Mouse (Mus musculus) kidney, postnatal 0 days (tissue): Measurements from ENCODE around the gene Hmgb1. TPM values are rescaled to one million over a fixed set of nuclear protein-coding genes. Genes with fewer than 3 reads are reported as not detected.
A peak's percentile ranks its signal among the peaks of the same experiment; 100 is the strongest.

ENCODE experiments used
- ATAC-seq: fragments of 200-750 bp; cut with Nextera tagmentation; replicated peaks from 2 replicates; pipeline ENCODE4 v1.8.0; 2017; ENCODE audit warnings: low read depth, moderate number of reproducible peaks, moderate TSS enrichment, moderate library complexity; ENCODE audit not compliant: low FRiP score
- DNase-seq: peaks from one replicate; pipeline ENCODE4 v3.0.0-alpha.2; 2016; ENCODE audit warnings: low spot score
- H3K27ac ChIP-seq: fragments of 300-500 bp; sonication (generic); 2 replicates; pipeline ENCODE4 v1.5.1; 2014; ENCODE audit warnings: mild to moderate bottlenecking
- H3K27me3 ChIP-seq: fragments of 300-500 bp; sonication (generic); 2 replicates; pipeline ENCODE4 v1.6.1; 2014; ENCODE audit warnings: low read length, mixed read lengths; ENCODE audit not compliant: insufficient read depth
- H3K36me3 ChIP-seq: fragments of 300-500 bp; sonication (generic); 2 replicates; pipeline ENCODE4 v1.6.1; 2014; ENCODE audit warnings: low read length, mixed read lengths; ENCODE audit not compliant: insufficient read depth
- H3K4me1 ChIP-seq: fragments of 300-500 bp; sonication (generic); replicated peaks from 2 replicates; pipeline ENCODE4 v1.6.1; 2014; ENCODE audit warnings: antibody characterized with exemption, low read length, mixed read lengths; ENCODE audit not compliant: insufficient read depth
- H3K4me2 ChIP-seq: fragments of 300-500 bp; sonication (generic); 2 replicates; pipeline ENCODE4 v1.6.1; 2014; ENCODE audit warnings: mild to moderate bottlenecking, low read length, moderate library complexity, mixed read lengths
- H3K4me3 ChIP-seq: fragments of 300-500 bp; sonication (generic); replicated peaks from 2 replicates; pipeline ENCODE4 v1.5.1; 2014; ENCODE audit warnings: low read depth, low read length
- H3K9ac ChIP-seq: fragments of 300-500 bp; sonication (generic); 2 replicates; pipeline ENCODE4 v1.6.1; 2014; ENCODE audit warnings: low read depth, low read length
- H3K9me3 ChIP-seq: fragments of 300-500 bp; sonication (generic); replicated peaks from 2 replicates; pipeline ENCODE4 v1.6.1; 2016; ENCODE audit warnings: low read length, inconsistent platforms, mixed read lengths
- CTCF ChIP-seq: IDR thresholded peaks from 2 replicates; pipeline ENCODE4 v1.5.1; 2016; ENCODE audit warnings: antibody characterized with exemption, low read depth, mild to moderate bottlenecking, moderate library complexity
- WGBS: fragments of 180-500 bp; shearing (Covaris S2); extraction: QIAGEN DNeasy Blood & Tissue Kit; methylation state at CpG from one replicate; pipeline ENCODE4 v1.1.7; 2014; 5-methylcytosine and 5-hydroxymethylcytosine counted together
- polyA plus RNA-seq: library from polyadenylated mRNA; unstranded; fragments of >200 nt; fragmentation: Nextera tagmentation; extraction: Ambion mirVana; gene quantifications from 2 replicates; pipeline ENCODE4 v1.2.1, GENCODE M21; 2015

The Hmgb1 gene
- polyA plus RNA-seq, 1 experiment from 2014 or later = 1,196 TPM

DNA sequence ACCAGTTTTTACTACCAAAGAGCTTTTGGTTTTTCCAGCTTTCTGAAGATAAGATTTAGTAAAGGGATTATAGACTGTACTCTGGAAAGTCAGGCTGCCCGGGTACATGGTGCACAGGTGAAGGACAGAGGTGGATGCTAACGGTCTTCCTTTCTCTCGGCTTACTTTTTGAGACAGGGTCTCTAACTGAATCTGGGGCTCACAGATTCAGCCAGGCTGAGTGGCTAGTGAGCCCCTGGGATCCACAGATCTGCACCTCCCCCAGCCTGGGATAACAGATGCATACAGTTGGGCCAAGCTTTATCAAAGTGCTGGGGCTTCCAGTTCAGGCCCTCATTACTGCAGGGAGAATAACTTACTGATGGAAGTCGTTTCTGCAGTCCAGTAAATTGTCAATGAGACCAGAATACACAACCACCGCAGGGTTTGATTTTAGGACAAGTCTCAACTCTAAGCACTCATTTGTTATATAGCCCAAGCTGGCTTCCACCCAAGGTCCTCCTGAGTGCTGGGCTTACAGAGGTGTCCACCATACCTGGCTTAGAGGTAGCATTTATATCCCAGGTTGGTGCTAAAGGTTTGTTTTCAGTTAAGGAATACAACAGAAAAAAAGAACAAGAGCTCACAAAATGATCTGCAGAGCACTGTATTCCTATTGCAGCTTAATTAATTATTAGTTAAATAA, 2.0 kb downstream of the Hmgb1 start:
- no peak overlapping the region for H3K9ac ChIP-seq
- ATAC-seq (no peak), DNase-seq (no peak)
- H3K4me1 ChIP-seq = peaks cover 12% of the 10 kb centered on the region
- no peak for TF ChIP-seq CTCF
- H3K27me3 ChIP-seq = no peaks in the 10 kb centered on the region
- 79% methylated on average over 5 of the region's 5 CpGs for WGBS
- H3K36me3 ChIP-seq = no peaks in the 10 kb centered on the region
- no peaks in the 10 kb centered on the region for H3K9me3 ChIP-seq
- no peak overlapping the region for H3K27ac ChIP-seq
- no peak overlapping the region for H3K4me2 ChIP-seq
- H3K4me3 ChIP-seq = no peak overlapping the region

DNA sequence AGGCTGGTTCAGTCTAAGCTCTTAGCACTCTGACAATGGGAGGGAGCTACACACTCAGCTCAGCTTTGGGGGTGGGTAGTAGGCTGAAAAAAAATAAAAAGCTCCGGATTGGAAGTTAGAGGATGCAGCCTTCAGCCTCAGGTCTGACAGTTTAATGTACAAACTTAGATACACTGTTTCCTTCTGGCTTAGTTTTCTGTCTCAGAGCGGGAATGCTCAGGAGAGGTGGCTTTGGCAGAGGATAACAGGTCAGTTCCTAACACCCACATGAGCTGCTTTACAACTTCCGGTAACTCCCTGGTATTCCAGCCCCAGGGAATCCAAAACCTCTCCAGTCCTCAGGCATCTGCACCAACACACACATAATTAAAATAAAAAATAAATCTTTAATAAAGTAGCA, 4.5 kb downstream of the Hmgb1 start:
- Histone ChIP-seq H3K9me3 (no peaks in the 10 kb centered on the region), H3K27ac (peak overlapping the region; percentile 6; the same call in 1 of the 2 replicates), H3K4me3 (no peak overlapping the region), H3K27me3 (no peaks in the 10 kb centered on the region), H3K36me3 (no peaks in the 10 kb centered on the region), H3K4me2 (no peak overlapping the region), H3K4me1 (no peaks in the 10 kb centered on the region), H3K9ac (no peak overlapping the region)
- no peak for TF ChIP-seq CTCF
- ATAC-seq = no peak
- WGBS = 35% methylated on average over 3 of the region's 3 CpGs
- DNase-seq = peak; percentile 73

DNA sequence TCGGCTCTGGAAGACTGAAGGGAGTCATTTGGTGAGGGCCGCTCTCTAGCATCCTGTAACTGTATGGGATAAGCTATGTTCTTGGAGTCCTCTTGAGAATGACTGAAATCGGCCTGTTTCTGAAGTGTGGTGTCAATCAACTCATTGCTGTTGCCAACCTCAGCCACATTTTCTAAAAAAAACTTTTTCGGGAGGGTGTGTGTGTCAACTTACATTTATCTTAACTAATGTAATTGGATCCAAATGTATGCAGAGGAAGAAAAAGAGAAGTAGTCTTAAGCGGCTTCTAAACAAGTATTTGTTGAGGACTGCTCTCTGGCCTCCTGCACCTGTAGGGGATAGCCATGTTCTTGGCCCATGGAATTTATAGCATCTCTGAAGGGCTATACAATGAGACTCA, 6.2 kb downstream of the Hmgb1 start:
- H3K27ac ChIP-seq = no peak overlapping the region
- H3K9me3 ChIP-seq = no peaks in the 10 kb centered on the region
- no peak overlapping the region for H3K9ac ChIP-seq
- no peak overlapping the region for H3K4me2 ChIP-seq
- no peak for ATAC-seq
- H3K4me1 ChIP-seq = no peaks in the 10 kb centered on the region
- DNase-seq = no peak
- H3K4me3 ChIP-seq = no peak overlapping the region
- TF ChIP-seq CTCF = no peak
- H3K27me3 ChIP-seq = no peaks in the 10 kb centered on the region
- H3K36me3 ChIP-seq = no peaks in the 10 kb centered on the region
- 77% methylated on average over 5 of the region's 5 CpGs for WGBS

DNA sequence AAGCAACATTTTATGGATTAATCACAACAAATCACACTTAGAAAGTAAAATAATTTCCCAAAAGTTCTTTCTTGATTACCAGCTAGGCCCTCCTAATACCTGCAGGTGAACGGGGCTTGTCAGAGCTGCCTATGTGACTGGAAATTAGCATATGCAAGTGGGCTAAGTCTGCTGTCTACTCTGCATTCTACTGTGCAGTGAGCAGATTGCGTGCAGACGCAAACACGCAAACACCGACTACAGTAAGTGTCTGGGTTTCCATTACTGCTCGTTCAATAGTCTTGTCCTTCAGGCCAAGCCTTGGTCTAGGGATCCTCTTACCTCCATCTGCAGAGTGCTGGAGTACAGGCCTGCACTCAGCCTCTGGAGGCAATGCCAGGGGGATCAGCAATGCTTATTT, 8.6 kb downstream of the Hmgb1 start:
- no peak for ATAC-seq

DNA sequence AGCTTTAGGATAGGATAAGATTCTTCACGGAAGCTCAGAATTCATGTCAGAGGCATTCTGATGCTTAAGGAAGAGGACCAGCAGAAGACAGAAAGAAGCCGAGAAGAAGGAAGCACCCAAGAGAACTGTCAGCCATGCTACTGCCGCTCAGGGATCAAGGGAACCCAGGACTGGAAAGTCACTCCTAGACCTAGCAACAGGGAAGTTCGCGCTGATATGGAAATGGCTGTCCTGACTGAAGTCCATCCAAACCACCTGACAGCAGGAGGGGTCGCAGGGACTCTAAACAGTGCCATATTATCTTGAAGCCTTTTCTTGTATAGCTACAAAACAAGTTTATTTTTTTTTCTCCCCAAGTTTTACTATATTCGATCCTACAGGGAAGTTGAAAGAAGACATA, 9.8 kb downstream of the Hmgb1 start:
- H3K27me3 ChIP-seq = no peaks in the 10 kb centered on the region
- H3K9me3 ChIP-seq = no peaks in the 10 kb centered on the region
- 87% methylated on average over 7 of the region's 7 CpGs for WGBS
- no peak for TF ChIP-seq CTCF
- DNase-seq (no peak), ATAC-seq (no peak)
- no peaks in the 10 kb centered on the region for H3K36me3 ChIP-seq
- no peak overlapping the region for H3K4me3 ChIP-seq
- no peaks in the 10 kb centered on the region for H3K4me1 ChIP-seq
- no peak overlapping the region for H3K27ac ChIP-seq
- H3K4me2 ChIP-seq = no peak overlapping the region
- no peak overlapping the region for H3K9ac ChIP-seq

More for the DNA sequence above, 8.6 kb downstream of the Hmgb1 start:
- 88% methylated on average over 6 of the region's 6 CpGs for WGBS
- no peak for DNase-seq
- Histone ChIP-seq H3K27ac (no peak overlapping the region), H3K36me3 (no peaks in the 10 kb centered on the region), H3K4me1 (no peaks in the 10 kb centered on the region), H3K9ac (no peak overlapping the region), H3K4me2 (no peak overlapping the region), H3K4me3 (no peak overlapping the region), H3K9me3 (no peaks in the 10 kb centered on the region), H3K27me3 (no peaks in the 10 kb centered on the region)
- TF ChIP-seq CTCF = no peak

DNA sequence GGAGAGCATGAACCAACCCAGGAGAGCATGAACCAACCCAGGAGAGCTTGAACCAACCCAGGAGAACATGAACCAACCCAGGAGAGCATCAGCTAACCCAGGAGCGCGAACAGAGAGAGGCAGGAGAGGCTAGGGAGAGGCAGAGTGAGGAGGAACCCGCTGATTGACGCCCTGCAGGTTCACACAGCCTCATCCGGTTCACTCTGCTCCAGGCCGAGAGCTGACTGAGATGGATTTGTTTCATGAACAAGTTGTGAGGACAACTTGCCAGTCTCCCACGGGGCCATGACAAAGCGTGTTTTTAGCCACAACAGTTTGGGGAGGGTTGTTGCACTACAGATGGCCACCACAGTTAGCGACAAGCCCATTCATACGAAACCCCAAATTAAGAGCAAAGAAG, 12.0 kb downstream of the Hmgb1 start:
- DNase-seq (no peak), ATAC-seq (no peak)
- Histone ChIP-seq H3K27ac (no peak overlapping the region), H3K9ac (no peak overlapping the region), H3K9me3 (no peaks in the 10 kb centered on the region), H3K4me2 (no peak overlapping the region), H3K4me1 (no peaks in the 10 kb centered on the region), H3K27me3 (no peaks in the 10 kb centered on the region), H3K4me3 (no peak overlapping the region), H3K36me3 (no peaks in the 10 kb centered on the region)
- WGBS = 84% methylated on average over 10 of the region's 10 CpGs
- no peak for TF ChIP-seq CTCF
